Mouse (Mus musculus) testis, adult 2 months (tissue): Measurements from ENCODE around the gene Tcap. TPM values are rescaled to one million over a fixed set of nuclear protein-coding genes. Genes with fewer than 3 reads are reported as not detected.

ENCODE experiments used
- H3K27ac ChIP-seq: fragments of 200-500 bp; 2 replicates; pipeline ENCODE4 v1.5.1; 2012; ENCODE audit warnings: low read depth, low read length; ENCODE audit not compliant: control insufficient read depth, insufficient read depth
- H3K27me3 ChIP-seq: fragments of 200-500 bp; 2 replicates; pipeline ENCODE4 v1.6.1; 2012; ENCODE audit warnings: mild to moderate bottlenecking, low read length, moderate library complexity; ENCODE audit not compliant: control insufficient read depth, insufficient read depth
- H3K36me3 ChIP-seq: fragments of 200-500 bp; 2 replicates; pipeline ENCODE4 v1.6.1; 2012; ENCODE audit warnings: mild to moderate bottlenecking, low read length; ENCODE audit not compliant: control insufficient read depth, insufficient read depth
- H3K4me1 ChIP-seq: fragments of 200-500 bp; 2 replicates; pipeline ENCODE4 v1.6.1; 2012; ENCODE audit warnings: low read length; ENCODE audit not compliant: control insufficient read depth, insufficient read depth
- H3K4me3 ChIP-seq: fragments of 200-500 bp; 2 replicates; pipeline ENCODE4 v1.5.1; 2012; ENCODE audit warnings: low read depth, mild to moderate bottlenecking, low read length, moderate library complexity, mixed read lengths; ENCODE audit not compliant: control insufficient read depth
- CTCF ChIP-seq: fragments of 200-500 bp; IDR thresholded peaks from 2 replicates; pipeline ENCODE4 v1.5.1; 2012; ENCODE audit warnings: low read depth, mild to moderate bottlenecking, inconsistent platforms, low read length, moderate library complexity; ENCODE audit not compliant: control insufficient read depth, insufficient read depth, insufficient replicate concordance
- POLR2A ChIP-seq: fragments of 200-500 bp; IDR thresholded peaks from 2 replicates; pipeline ENCODE4 v1.6.1; 2012; ENCODE audit warnings: low read depth, mild to moderate bottlenecking, inconsistent platforms, low read length, moderate library complexity; ENCODE audit not compliant: control insufficient read depth
- polyA plus RNA-seq: library from polyadenylated mRNA; depleted of rRNA; stranded (reverse); fragments of >200 nt; gene quantifications from 2 replicates; pipeline ENCODE4 v1.2.3, GENCODE M21; 2012; rRNA removed

The Tcap gene
- 0.19 TPM in 1 of 2 replicates, not detected in the other for polyA plus RNA-seq

GRCm38 (mm10) chr11:98383261-98384030 lies at the start of gene Tcap:
Tcap (plus strand) TSS chr11:98383811.
- Histone ChIP-seq H3K4me3 (no peak within 1 kb of the TSS), H3K4me1 (peaks cover 7% of the 10 kb centered on the region), H3K27me3 (no peaks in the 10 kb centered on the region), H3K27ac (no peak within 1 kb of the TSS), H3K36me3 (no peaks in the 10 kb centered on the region)
- no peak for TF ChIP-seq POLR2A
- TF ChIP-seq CTCF = no peak

- Histone ChIP-seq H3K4me1 (peaks cover 21% of the 10 kb centered on the region), H3K27ac (no peak overlapping the region), H3K4me3 (peak overlapping the region; percentile 30), H3K36me3 (no peaks in the 10 kb centered on the region), H3K27me3 (no peaks in the 10 kb centered on the region)
- TF ChIP-seq CTCF (no peak), POLR2A (no peak)
Measured at GRCm38 (mm10) chr11:98333981-98334741, 49.5 kb upstream of the Tcap start.

GRCm38 (mm10) chr11:98335250-98335649 lies 48.4 kb upstream of the Tcap start:
- no peaks in the 10 kb centered on the region for H3K36me3 ChIP-seq
- H3K27me3 ChIP-seq = no peaks in the 10 kb centered on the region
- H3K4me3 ChIP-seq = no peak overlapping the region
- no peak for TF ChIP-seq POLR2A
- TF ChIP-seq CTCF = no peak
- peaks cover 24% of the 10 kb centered on the region for H3K4me1 ChIP-seq
- no peak overlapping the region for H3K27ac ChIP-seq

GRCm38 (mm10) chr11:98336245-98337107 lies 47.1 kb upstream of the Tcap start:
- Histone ChIP-seq H3K36me3 (no peaks in the 10 kb centered on the region), H3K4me1 (peaks cover 24% of the 10 kb centered on the region), H3K27me3 (no peaks in the 10 kb centered on the region), H3K27ac (no peak overlapping the region), H3K4me3 (no peak overlapping the region)
- TF ChIP-seq CTCF (no peak; the same call in 1 of the 2 replicates), POLR2A (no peak)

- H3K27ac ChIP-seq = no peak overlapping the region
- peaks cover 23% of the 10 kb centered on the region for H3K4me1 ChIP-seq
- H3K36me3 ChIP-seq = no peaks in the 10 kb centered on the region
- H3K27me3 ChIP-seq = no peaks in the 10 kb centered on the region
- TF ChIP-seq CTCF (no peak), POLR2A (no peak)
- H3K4me3 ChIP-seq = peak overlapping the region; percentile 38
Measured at GRCm38 (mm10) chr11:98338507-98338961, 45.1 kb upstream of the Tcap start.

GRCm38 (mm10) chr11:98339071-98339501 lies 44.5 kb upstream of the Tcap start:
- peaks cover 18% of the 10 kb centered on the region for H3K4me1 ChIP-seq
- no peak overlapping the region for H3K4me3 ChIP-seq
- no peaks in the 10 kb centered on the region for H3K27me3 ChIP-seq
- TF ChIP-seq POLR2A = no peak
- no peak for TF ChIP-seq CTCF
- no peak overlapping the region for H3K27ac ChIP-seq
- no peaks in the 10 kb centered on the region for H3K36me3 ChIP-seq

GRCm38 (mm10) chr11:98339679-98340287 lies 43.8 kb upstream of the Tcap start:
- H3K36me3 ChIP-seq = no peaks in the 10 kb centered on the region
- H3K4me1 ChIP-seq = peaks cover 11% of the 10 kb centered on the region
- no peaks in the 10 kb centered on the region for H3K27me3 ChIP-seq
- H3K4me3 ChIP-seq = no peak overlapping the region
- H3K27ac ChIP-seq = no peak overlapping the region
- TF ChIP-seq POLR2A = no peak
